Mouse (Mus musculus): ENCODE results near the gene Dazap1.

DNA sequence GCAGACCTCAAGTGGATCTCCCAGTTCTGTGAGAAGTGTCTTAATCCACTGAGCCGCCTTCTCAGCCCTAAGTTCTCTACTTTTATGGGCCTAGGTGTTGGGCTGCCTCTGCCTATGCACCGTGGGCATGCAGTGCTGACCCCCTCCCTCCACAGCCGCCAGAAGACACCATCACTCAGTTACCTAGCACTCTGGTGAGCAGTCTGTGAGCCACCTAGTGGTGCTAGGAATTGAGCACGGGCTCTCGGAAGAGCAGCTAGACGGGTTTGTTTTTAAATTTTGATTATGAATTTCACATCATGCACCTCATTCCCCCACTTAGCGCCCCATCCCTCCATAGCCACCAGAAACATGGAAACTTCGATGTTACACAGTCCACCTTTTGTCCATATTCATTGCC, 27.4 kb downstream of the Dazap1 start:
- no peak for TF ChIP-seq CTCF (IDR thresholded peaks at IDR 0.05; ENCODE audit: extremely low read depth, insufficient read depth, insufficient read length, insufficient replicate concordance)
- no peak for TF ChIP-seq POLR2A (IDR thresholded peaks at IDR 0.05; ENCODE audit: low read depth, low read length)

Data from spleen, adult 2 months (tissue).